Mouse (Mus musculus) kidney, embryonic 14.5 days (tissue): ENCODE measurements around the gene Etv2. TPM values are rescaled to one million over a fixed set of nuclear protein-coding genes. Genes with fewer than 3 reads are reported as not detected.

Experiments
- ATAC-seq: fragments of 200-750 bp; cut with Nextera tagmentation; 2 replicates; pipeline ENCODE4 v1.8.0; 2017; ENCODE audit warnings: moderate number of reproducible peaks, mild to moderate bottlenecking, moderate TSS enrichment, moderate library complexity; ENCODE audit not compliant: low FRiP score, low TSS enrichment
- H3K27ac ChIP-seq: fragments of 300-500 bp; sonication (generic); 2 replicates; pipeline ENCODE4 v1.5.1; 2014; ENCODE audit warnings: low read depth, mild to moderate bottlenecking, low read length, moderate library complexity, mixed read lengths
- H3K27me3 ChIP-seq: fragments of 300-500 bp; sonication (generic); 2 replicates; pipeline ENCODE4 v1.6.1; 2014; ENCODE audit warnings: mild to moderate bottlenecking, low read length; ENCODE audit not compliant: control insufficient read depth, insufficient read depth
- H3K36me3 ChIP-seq: fragments of 300-500 bp; sonication (generic); 2 replicates; pipeline ENCODE4 v1.6.1; 2014; ENCODE audit warnings: low read length, mixed read lengths; ENCODE audit not compliant: control insufficient read depth, insufficient read depth
- H3K4me1 ChIP-seq: fragments of 300-500 bp; sonication (generic); 2 replicates; pipeline ENCODE4 v1.6.1; 2014; ENCODE audit warnings: low read length, mixed read lengths; ENCODE audit not compliant: control insufficient read depth, insufficient read depth
- H3K4me2 ChIP-seq: fragments of 300-500 bp; sonication (generic); replicated peaks from 2 replicates; pipeline ENCODE4 v1.6.1; 2014; ENCODE audit warnings: low read depth, mild to moderate bottlenecking, low read length
- H3K4me3 ChIP-seq: fragments of 300-500 bp; sonication (generic); 2 replicates; pipeline ENCODE4 v1.5.1; 2014; ENCODE audit warnings: mild to moderate bottlenecking, low read length
- H3K9ac ChIP-seq: fragments of 300-500 bp; sonication (generic); 2 replicates; pipeline ENCODE4 v1.6.1; 2014; ENCODE audit warnings: low read depth, mild to moderate bottlenecking, low read length, moderate library complexity
- H3K9me3 ChIP-seq: fragments of 300-500 bp; sonication (generic); 2 replicates; pipeline ENCODE4 v1.6.1; 2016; ENCODE audit warnings: low read length; ENCODE audit not compliant: control insufficient read depth
- WGBS: fragments of 180-500 bp; shearing (Covaris S2); extraction: QIAGEN DNeasy Blood & Tissue Kit; methylation state at CpG from one replicate; pipeline ENCODE4 v1.1.7; 2014; 5-methylcytosine and 5-hydroxymethylcytosine counted together
- polyA plus RNA-seq: library from polyadenylated mRNA; unstranded; fragments of >200 nt; fragmentation: Nextera tagmentation; extraction: Ambion mirVana; gene quantifications from 2 replicates; pipeline ENCODE4 v1.2.1, GENCODE M21; 2014

The Etv2 gene
- polyA plus RNA-seq, 1 experiment from 2014 or later: not detected

- peaks cover 3% of the 10 kb centered on the region; the same call in 1 of the 2 replicates for H3K4me1 ChIP-seq
- peak; percentile 41; the same call in 1 of the 2 replicates for ATAC-seq
- no peaks in the 10 kb centered on the region for H3K9me3 ChIP-seq
- no peak overlapping the region for H3K4me3 ChIP-seq
- H3K9ac ChIP-seq: no peak overlapping the region
- no peak overlapping the region for H3K27ac ChIP-seq
- 28% methylated on average over 8 of the region's 8 CpGs for WGBS
- H3K36me3 ChIP-seq: no peaks in the 10 kb centered on the region
- no peak overlapping the region for H3K4me2 ChIP-seq
- H3K27me3 ChIP-seq: no peaks in the 10 kb centered on the region
Observed at GRCm38 (mm10) chr7:30607706-30608309, 27.8 kb downstream of the Etv2 start.

GRCm38 (mm10) chr7:30604944-30605343 is 30.7 kb downstream of the Etv2 start:
- H3K9ac ChIP-seq: no peak overlapping the region
- WGBS: 93% methylated on average over 8 of the region's 8 CpGs
- no peak for ATAC-seq

GRCm38 (mm10) chr7:30604424-30604823 is 31.2 kb downstream of the Etv2 start:
- H3K4me2 ChIP-seq: no peak overlapping the region
- 37% methylated on average over 8 of the region's 8 CpGs for WGBS
- H3K27ac ChIP-seq: no peak overlapping the region
- no peaks in the 10 kb centered on the region for H3K36me3 ChIP-seq
- H3K4me3 ChIP-seq: no peak overlapping the region
- no peaks in the 10 kb centered on the region for H3K9me3 ChIP-seq
- no peak for ATAC-seq
- no peaks in the 10 kb centered on the region for H3K27me3 ChIP-seq
- 0 out of 2 replicates have a peak, but pooled peaks cover 3% of the 10 kb centered on the region for H3K4me1 ChIP-seq
- no peak overlapping the region for H3K9ac ChIP-seq

More at GRCm38 (mm10) chr7:30604944-30605343, 30.7 kb downstream of the Etv2 start:
- no peaks in the 10 kb centered on the region for H3K36me3 ChIP-seq
- H3K4me3 ChIP-seq: no peak overlapping the region
- no peak overlapping the region for H3K27ac ChIP-seq
- 0 out of 2 replicates have a peak, but pooled peaks cover 3% of the 10 kb centered on the region for H3K4me1 ChIP-seq
- H3K27me3 ChIP-seq: no peaks in the 10 kb centered on the region
- no peaks in the 10 kb centered on the region for H3K9me3 ChIP-seq
- no peak overlapping the region for H3K4me2 ChIP-seq

GRCm38 (mm10) chr7:30602583-30602982 is 33.1 kb downstream of the Etv2 start:
- no peak for ATAC-seq
- Histone ChIP-seq H3K9ac (no peak overlapping the region), H3K4me2 (no peak overlapping the region), H3K27ac (no peak overlapping the region), H3K36me3 (no peaks in the 10 kb centered on the region), H3K9me3 (no peaks in the 10 kb centered on the region), H3K27me3 (no peaks in the 10 kb centered on the region), H3K4me1 (0 out of 2 replicates have a peak, but pooled peaks cover 3% of the 10 kb centered on the region), H3K4me3 (no peak overlapping the region)
- 22% methylated on average over 3 of the region's 3 CpGs for WGBS

- H3K4me1 ChIP-seq: 0 out of 2 replicates have a peak, but pooled peaks cover 3% of the 10 kb centered on the region
- H3K4me3 ChIP-seq: no peak overlapping the region
- 79% methylated on average over 7 of the region's 7 CpGs for WGBS
- no peak overlapping the region for H3K9ac ChIP-seq
- H3K36me3 ChIP-seq: no peaks in the 10 kb centered on the region
- no peak overlapping the region for H3K27ac ChIP-seq
- H3K4me2 ChIP-seq: no peak overlapping the region
- no peaks in the 10 kb centered on the region for H3K9me3 ChIP-seq
- no peaks in the 10 kb centered on the region for H3K27me3 ChIP-seq
- ATAC-seq: no peak
Observed at GRCm38 (mm10) chr7:30600651-30601050, 35.0 kb downstream of the Etv2 start.

GRCm38 (mm10) chr7:30599933-30600353 is 35.7 kb downstream of the Etv2 start:
- Histone ChIP-seq H3K4me1 (0 out of 2 replicates have a peak, but pooled peaks cover 3% of the 10 kb centered on the region), H3K9ac (no peak overlapping the region)
- ATAC-seq: peak; percentile 95

GRCm38 (mm10) chr7:30598786-30599185 is 36.9 kb downstream of the Etv2 start, which contains the start of gene Zbtb32:
TSS of gene Zbtb32 (minus strand) at chr7:30598909.
- Histone ChIP-seq H3K9me3 (no peaks in the 10 kb centered on the region), H3K4me3 (no peak within 1 kb of the TSS), H3K27ac (no peak within 1 kb of the TSS), H3K9ac (no peak within 1 kb of the TSS), H3K4me2 (no peak within 1 kb of the TSS), H3K27me3 (no peaks in the 10 kb centered on the region), H3K36me3 (no peaks in the 10 kb centered on the region), H3K4me1 (0 out of 2 replicates have a peak, but pooled peaks cover 2% of the 10 kb centered on the region)
- 91% methylated on average over 12 of the region's 12 CpGs for WGBS
- ATAC-seq: no peak

More at GRCm38 (mm10) chr7:30599933-30600353, 35.7 kb downstream of the Etv2 start:
- no peaks in the 10 kb centered on the region for H3K27me3 ChIP-seq
- no peak overlapping the region for H3K4me3 ChIP-seq
- H3K4me2 ChIP-seq: no peak overlapping the region
- 2% methylated on average over 16 of the region's 16 CpGs for WGBS
- no peaks in the 10 kb centered on the region for H3K36me3 ChIP-seq
- no peaks in the 10 kb centered on the region for H3K9me3 ChIP-seq
- H3K27ac ChIP-seq: no peak overlapping the region

- H3K27ac ChIP-seq: no peak overlapping the region
- WGBS: 79% methylated on average over 5 of the region's 5 CpGs
Observed at GRCm38 (mm10) chr7:30596811-30597210, 38.8 kb downstream of the Etv2 start.

GRCm38 (mm10) chr7:30596093-30596492 is 39.6 kb downstream of the Etv2 start:
- no peak overlapping the region for H3K9ac ChIP-seq
- WGBS: 84% methylated on average over 5 of the region's 5 CpGs
- no peaks in the 10 kb centered on the region for H3K9me3 ChIP-seq
- H3K4me1 ChIP-seq: no peaks in the 10 kb centered on the region
- H3K27me3 ChIP-seq: no peaks in the 10 kb centered on the region
- H3K36me3 ChIP-seq: no peaks in the 10 kb centered on the region
- no peak overlapping the region for H3K4me2 ChIP-seq
- no peak overlapping the region for H3K4me3 ChIP-seq
- ATAC-seq: no peak
- no peak overlapping the region for H3K27ac ChIP-seq

More at GRCm38 (mm10) chr7:30596811-30597210, 38.8 kb downstream of the Etv2 start:
- Histone ChIP-seq H3K4me3 (no peak overlapping the region), H3K4me1 (no peaks in the 10 kb centered on the region), H3K9ac (no peak overlapping the region), H3K36me3 (no peaks in the 10 kb centered on the region), H3K4me2 (no peak overlapping the region), H3K9me3 (no peaks in the 10 kb centered on the region), H3K27me3 (no peaks in the 10 kb centered on the region)
- no peak for ATAC-seq
